Mouse (Mus musculus): ENCODE measurements at regions not wholly inside any gene's neighbourhood (a gene's known extent, or its start where the extent isn't known, plus 50 kb on each side); places are given as distances from the start of the nearest gene placed in this dataset.

DNA sequence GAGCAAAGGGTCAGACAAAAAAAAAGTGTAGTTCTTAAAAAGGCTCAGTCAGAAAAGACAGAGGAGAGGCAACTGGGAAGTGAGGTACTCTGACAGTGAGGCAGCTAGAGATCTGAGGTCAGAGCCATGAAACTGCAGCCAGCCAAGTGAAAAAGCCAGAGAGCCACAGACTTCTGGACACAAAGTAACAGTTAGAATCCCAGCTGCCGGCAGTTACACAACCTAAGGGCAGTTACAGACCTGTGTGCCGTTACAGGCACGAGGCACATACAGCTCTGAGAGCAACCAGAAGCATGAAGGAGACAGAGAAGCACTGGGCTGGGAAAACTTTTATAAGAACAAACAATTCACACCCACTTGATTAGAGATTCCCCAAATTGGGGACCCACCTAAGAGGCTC, 94.9 kb upstream of the Kdm8 start:
- no peak for TF ChIP-seq EP300 (optimal IDR thresholded peaks at IDR 0.05)
- TF ChIP-seq CTCF (IDR thresholded peaks at IDR 0.05; ENCODE audit: low read depth): no peak
